Mouse (Mus musculus): ENCODE results near the gene Mx1.

DNA sequence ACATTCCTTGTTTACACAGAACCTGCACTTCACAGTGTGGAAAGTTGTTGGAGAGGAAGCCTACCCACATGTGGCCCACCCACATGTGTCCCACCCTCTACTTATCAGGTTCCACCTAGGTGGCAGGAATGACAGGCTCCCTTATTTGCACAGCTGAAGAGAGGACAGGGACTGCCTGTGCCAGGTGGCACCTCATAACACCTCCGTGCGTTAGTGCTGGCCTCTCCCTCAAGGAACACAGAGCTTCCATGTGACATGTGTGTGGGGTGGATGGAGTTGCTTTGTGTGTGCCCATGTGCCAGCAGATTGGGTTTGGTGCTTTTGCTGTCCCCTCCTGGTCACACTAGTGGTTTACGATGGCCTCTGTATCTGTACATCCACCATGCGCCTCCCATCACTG is 62.7 kb downstream of the Mx1 start:
- no peak for TF ChIP-seq GATA1 (IDR thresholded peaks at IDR 0.05; ENCODE audit: borderline replicate concordance, low read length)
- TF ChIP-seq FLI1 (IDR thresholded peaks at IDR 0.05; ENCODE audit: low read length), result no peak

Measured in megakaryocyte, embryonic 14.5 days (primary cell).